Mouse (Mus musculus) E14TG2a.4 (cell line): ENCODE measurements at regions not wholly inside any gene's neighbourhood (a gene's known extent, or its start where the extent isn't known, plus 50 kb on each side); places are given as distances from the start of the nearest gene placed in this dataset.

Experiments used
- H3K27me3 ChIP-seq: 2 replicates; pipeline ENCODE4 v1.6.1; 2014; ENCODE audit warnings: low read length, control low read depth; ENCODE audit not compliant: insufficient read depth
- H3K36me3 ChIP-seq: 2 replicates; pipeline ENCODE4 v1.6.1; 2014; ENCODE audit warnings: low read length, control low read depth; ENCODE audit not compliant: insufficient read depth
- H3K4me1 ChIP-seq: replicated peaks from 2 replicates; pipeline ENCODE4 v1.6.1; 2014; ENCODE audit warnings: low read depth, low read length, control low read depth
- H3K4me3 ChIP-seq: replicated peaks from 2 replicates; pipeline ENCODE4 v1.5.1; 2014; ENCODE audit warnings: mild to moderate bottlenecking, low read length
- H3K9me3 ChIP-seq: 2 replicates; pipeline ENCODE4 v1.6.1; 2014; ENCODE audit warnings: low read length, control low read depth
- CTCF ChIP-seq: conservative IDR thresholded peaks from 2 replicates; pipeline ENCODE4 v1.5.1; 2014; ENCODE audit warnings: low read length
- NANOG ChIP-seq: IDR thresholded peaks from 2 replicates; pipeline ENCODE4 v1.6.1; 2014; ENCODE audit warnings: borderline replicate concordance, low read length, mixed read lengths
- POU5F1 ChIP-seq: IDR thresholded peaks from 2 replicates; pipeline ENCODE4 v1.6.1; 2014; ENCODE audit warnings: low read length, borderline replicate concordance

GRCm38 (mm10) chr19:23074602-23075570 is 66.1 kb upstream of the Klf9 start:
- Histone ChIP-seq H3K4me3 (peak overlapping the region; percentile 83), H3K4me1 (peaks cover 72% of the 10 kb centered on the region), H3K27me3 (no peaks in the 10 kb centered on the region), H3K9me3 (no peaks in the 10 kb centered on the region), H3K36me3 (peaks cover 44% of the 10 kb centered on the region)
- no peak; the same call in 1 of the 2 replicates for TF ChIP-seq NANOG
- TF ChIP-seq POU5F1, result no peak
- no peak for TF ChIP-seq CTCF

DNA sequence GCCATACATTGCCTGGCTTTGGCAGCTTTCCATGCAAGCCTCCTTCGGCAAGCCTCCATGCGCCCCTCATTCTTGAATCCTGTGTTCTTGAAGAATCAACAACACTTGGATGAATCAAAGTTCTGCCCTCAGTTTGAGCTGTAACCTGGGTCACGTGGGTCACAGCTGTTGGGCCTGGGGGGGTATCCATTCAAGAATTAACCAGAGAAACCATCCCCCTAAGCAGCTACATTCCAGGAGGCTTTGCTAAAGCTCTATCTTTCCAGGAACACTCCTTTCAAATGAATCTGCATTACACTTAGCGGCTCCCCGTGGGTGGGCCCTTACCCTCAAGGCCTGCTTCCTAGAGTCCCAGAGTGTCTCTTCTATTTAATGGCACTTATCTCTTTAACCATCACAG is 65.2 kb upstream of the Klf9 start:
- TF ChIP-seq POU5F1, result no peak
- no peak for TF ChIP-seq CTCF
- TF ChIP-seq NANOG, result peak; percentile 65; the same call in 1 of the 2 replicates
- no peaks in the 10 kb centered on the region for H3K9me3 ChIP-seq
- peaks cover 71% of the 10 kb centered on the region for H3K4me1 ChIP-seq
- H3K4me3 ChIP-seq, result peak overlapping the region; percentile 83
- H3K27me3 ChIP-seq, result no peaks in the 10 kb centered on the region
- peaks cover 45% of the 10 kb centered on the region for H3K36me3 ChIP-seq

DNA sequence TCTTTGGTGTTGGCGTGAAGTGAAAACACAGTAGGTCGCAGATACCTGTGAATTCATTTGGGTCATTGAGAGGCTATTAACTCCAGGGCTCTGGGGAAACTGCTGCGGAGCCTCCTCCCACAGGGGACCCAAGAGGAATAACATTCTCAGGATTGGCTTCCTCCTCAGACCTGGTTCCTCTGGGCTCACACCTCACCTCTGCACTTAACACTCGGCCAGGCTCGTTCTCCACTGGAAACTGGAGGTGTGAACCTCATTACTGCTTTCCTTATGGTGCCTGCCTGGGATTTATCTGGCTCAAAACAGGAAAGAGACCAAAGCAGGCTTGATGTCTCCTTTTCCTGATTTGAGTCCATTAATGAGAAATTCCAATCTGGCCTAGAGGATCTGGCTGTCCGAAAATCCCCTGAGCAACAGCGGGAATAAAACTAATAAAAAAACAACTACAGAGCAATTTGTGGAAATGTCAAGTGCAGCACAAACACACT is 55.8 kb upstream of the Klf9 start:
- H3K4me1 ChIP-seq, result peaks cover 44% of the 10 kb centered on the region
- peak overlapping the region; percentile 71 for H3K4me3 ChIP-seq
- no peaks in the 10 kb centered on the region for H3K9me3 ChIP-seq
- H3K27me3 ChIP-seq, result no peaks in the 10 kb centered on the region
- peaks cover 41% of the 10 kb centered on the region for H3K36me3 ChIP-seq
- no peak for TF ChIP-seq POU5F1
- no peak for TF ChIP-seq CTCF
- TF ChIP-seq NANOG, result no peak

DNA sequence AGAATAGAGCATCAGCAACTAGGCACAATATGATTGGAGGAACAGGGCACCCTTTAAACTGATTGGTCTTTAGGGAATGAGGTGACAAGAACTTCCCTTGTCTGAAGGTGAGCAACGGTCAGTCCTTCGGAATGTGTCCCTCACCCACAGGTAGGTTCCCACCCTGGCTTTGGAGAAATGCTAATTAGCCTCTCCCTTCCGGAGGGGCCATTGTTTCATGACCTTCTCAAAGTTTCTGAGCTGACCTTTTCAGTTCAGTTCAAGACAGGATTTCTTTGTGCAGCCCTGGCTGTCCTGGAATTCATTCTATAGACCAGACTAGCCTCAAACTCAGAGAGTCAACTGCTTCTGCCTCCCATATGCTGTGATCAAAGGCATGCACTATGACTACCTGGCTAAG is 53.5 kb upstream of the Klf9 start:
- Histone ChIP-seq H3K36me3 (peaks cover 47% of the 10 kb centered on the region), H3K4me1 (peaks cover 64% of the 10 kb centered on the region), H3K4me3 (peak overlapping the region; percentile 51), H3K9me3 (no peaks in the 10 kb centered on the region), H3K27me3 (no peaks in the 10 kb centered on the region)
- 0 out of 2 replicates have a peak, but pooled peaks have one; percentile 31 for TF ChIP-seq POU5F1
- TF ChIP-seq CTCF, result no peak
- no peak; the same call in 1 of the 2 replicates for TF ChIP-seq NANOG

DNA sequence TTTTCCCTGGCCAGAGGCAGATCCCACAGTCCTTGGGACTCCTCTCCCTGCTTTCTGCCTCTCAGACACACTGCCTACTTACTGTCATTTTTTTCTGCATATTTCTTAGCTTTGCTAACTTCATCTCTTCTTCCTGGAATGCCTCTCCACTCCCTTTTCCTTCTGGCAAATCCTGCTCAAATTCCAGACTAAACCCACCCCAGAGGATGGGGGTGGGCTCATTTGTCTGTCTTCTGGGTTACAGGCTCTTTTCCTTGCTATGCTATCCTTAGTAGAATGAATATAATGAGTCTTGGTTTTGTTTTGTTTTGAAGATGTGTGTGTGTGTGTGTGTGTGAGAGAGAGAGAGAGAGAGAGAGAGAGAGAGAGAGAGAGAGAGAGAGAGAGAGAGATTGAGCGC is 51.9 kb upstream of the Klf9 start:
- Histone ChIP-seq H3K9me3 (no peaks in the 10 kb centered on the region), H3K36me3 (peaks cover 44% of the 10 kb centered on the region), H3K4me1 (peaks cover 68% of the 10 kb centered on the region), H3K27me3 (no peaks in the 10 kb centered on the region), H3K4me3 (peak overlapping the region; percentile 42)
- no peak for TF ChIP-seq POU5F1
- no peak for TF ChIP-seq CTCF
- TF ChIP-seq NANOG, result no peak

DNA sequence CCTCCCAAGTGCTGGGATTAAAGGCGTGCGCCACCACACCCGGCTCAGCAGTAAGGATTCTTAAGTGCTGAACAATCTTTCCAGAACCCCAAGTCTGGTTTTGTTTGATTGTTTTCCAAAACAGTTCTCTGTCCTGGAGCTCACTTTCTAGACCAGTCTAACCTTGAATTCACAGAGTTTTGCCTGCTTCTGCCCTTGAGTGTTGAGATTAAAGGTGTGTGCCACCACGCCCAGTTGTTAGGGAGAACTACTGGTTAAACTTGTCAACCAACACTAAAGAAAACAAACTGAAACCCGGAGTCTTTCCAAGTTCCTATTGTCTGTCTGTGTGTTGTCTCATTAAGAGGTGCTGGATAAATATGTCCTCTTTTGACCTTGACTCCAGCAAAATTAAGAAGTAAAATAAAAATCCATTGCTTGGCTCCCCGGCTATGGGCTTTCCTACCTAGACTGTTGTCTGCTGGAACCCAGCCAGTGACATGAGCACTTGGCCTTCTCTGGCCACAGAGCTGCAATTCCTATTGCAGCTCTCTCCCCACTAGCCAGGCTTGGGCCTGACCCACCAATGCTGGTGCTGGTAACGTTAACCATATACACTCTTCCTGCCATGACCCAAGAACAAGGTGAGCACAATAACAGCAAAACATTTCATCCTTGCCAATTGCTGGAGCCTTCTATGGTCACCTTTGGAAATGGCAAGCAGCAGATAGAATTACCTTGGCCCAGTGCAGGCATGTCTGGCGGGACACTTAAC is 51.1 kb upstream of the Klf9 start:
- H3K4me3 ChIP-seq, result peak overlapping the region; percentile 80
- TF ChIP-seq CTCF (no peak), POU5F1 (no peak), NANOG (peak; percentile 75; the same call in 1 of the 2 replicates)
- H3K4me1 ChIP-seq, result peaks cover 66% of the 10 kb centered on the region
- H3K27me3 ChIP-seq, result no peaks in the 10 kb centered on the region
- H3K36me3 ChIP-seq, result peaks cover 36% of the 10 kb centered on the region
- H3K9me3 ChIP-seq, result no peaks in the 10 kb centered on the region
